Mouse (Mus musculus) liver, embryonic 14 days (tissue): ENCODE measurements around the gene Ntf3. TPM values are rescaled to one million over a fixed set of nuclear protein-coding genes. Genes with fewer than 3 reads are reported as not detected.

Experiments
- polyA plus RNA-seq: library from polyadenylated mRNA; depleted of rRNA; stranded (reverse); fragments of >200 nt; gene quantifications from 2 replicates; pipeline ENCODE4 v1.2.3, GENCODE M21; 2012; rRNA removed

The Ntf3 gene
- polyA plus RNA-seq, result 0.23 and 0.34 TPM in 2 replicates

DNA sequence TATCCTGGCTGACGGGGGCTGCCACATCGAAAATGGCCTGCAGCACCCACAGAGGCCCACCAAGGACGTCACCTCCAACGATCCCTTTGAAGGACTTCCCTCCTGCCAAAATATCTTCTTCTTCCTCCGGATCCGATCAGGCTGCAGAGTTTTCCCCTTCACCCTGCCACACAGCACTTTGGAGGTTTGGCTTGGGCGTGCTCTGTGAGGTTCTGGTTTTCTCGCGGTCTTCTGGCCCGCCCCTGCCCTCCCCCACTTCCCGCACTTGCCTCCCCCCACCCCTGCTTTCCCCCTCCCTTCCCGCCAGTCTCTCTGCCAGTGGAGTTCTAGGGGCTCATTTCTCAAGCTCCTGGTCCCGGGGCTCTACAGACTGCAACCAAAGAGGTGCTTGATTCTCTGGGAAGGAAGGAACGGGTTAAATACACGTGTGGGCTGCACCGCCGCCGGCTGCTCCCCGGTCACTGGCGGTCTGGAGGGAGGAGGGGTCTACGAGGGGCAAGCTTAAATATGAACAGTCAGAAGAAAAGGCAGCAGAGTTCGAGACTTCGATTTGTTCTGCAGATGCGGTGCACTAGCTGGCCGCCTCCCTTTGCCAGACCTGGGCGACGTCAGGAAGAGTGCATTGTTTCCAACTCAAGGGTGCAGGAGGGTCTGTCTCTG is at the start of gene Ntf3:
Gene Ntf3, minus strand, starts transcription at position 363 of the 660 bp plus-strand sequence.

